Mouse (Mus musculus) neutrophil, adult 65 days (primary cell): ENCODE data around the gene Sumf1. TPM values are rescaled to one million over a fixed set of nuclear protein-coding genes. Genes with fewer than 3 reads are reported as not detected.

ENCODE experiments used
- total RNA-seq: library from RNA; stranded (reverse); gene quantifications from 2 replicates; pipeline ENCODE4 v1.2.4, GENCODE M21; 2023

Gene Sumf1
- 21.8 and 27.5 TPM in 2 replicates for total RNA-seq

DNA sequence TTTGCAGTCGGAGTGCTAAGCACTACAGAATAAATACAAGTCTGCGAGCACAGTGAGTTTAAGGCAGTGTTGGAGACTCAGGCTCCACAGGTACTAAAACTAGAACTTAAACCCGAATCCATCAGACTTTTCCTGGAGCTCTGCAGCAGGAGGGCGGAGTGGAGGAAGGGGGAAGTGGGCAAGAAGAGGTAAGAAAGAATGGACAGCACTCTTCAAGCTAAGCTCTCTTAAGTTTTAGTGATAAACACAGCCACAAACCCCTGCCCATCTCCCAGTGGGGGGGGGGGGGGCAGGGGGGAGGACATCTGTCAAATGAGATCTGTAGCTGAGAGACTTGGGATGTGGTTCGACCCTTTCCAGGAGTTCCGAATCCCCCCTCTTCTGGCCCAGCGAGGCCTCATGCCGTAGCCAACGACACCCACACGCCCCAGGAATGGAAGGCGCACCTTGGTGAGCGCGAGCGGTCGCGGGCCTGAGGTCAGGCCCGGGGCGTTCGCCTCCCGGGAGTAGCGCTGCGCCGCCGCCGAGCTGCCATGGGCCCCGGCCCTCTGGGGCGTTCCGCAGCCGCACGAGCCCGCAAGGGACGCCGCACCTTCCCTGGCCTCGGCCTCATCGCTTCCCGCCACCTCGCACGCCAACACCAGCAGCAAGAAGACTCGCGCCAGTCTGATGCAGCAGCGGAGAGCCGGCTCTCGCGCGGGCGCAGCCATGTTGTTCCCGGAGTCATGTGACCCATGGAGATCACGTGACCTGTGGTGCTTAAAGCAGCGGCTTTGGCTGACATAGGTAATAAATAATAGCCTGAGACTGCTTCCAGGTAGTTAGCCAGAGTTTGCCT, at the start of gene Sumf1:
Sumf1 (minus strand) TSS at position 736 of the 838 bp plus-strand sequence.

GRCm38 (mm10) chr6:108212881-108213295, 27.5 kb upstream of the Sumf1 start, which contains the start of gene Itpr1:
Itpr1 (plus strand) TSS chr6:108213096.

DNA sequence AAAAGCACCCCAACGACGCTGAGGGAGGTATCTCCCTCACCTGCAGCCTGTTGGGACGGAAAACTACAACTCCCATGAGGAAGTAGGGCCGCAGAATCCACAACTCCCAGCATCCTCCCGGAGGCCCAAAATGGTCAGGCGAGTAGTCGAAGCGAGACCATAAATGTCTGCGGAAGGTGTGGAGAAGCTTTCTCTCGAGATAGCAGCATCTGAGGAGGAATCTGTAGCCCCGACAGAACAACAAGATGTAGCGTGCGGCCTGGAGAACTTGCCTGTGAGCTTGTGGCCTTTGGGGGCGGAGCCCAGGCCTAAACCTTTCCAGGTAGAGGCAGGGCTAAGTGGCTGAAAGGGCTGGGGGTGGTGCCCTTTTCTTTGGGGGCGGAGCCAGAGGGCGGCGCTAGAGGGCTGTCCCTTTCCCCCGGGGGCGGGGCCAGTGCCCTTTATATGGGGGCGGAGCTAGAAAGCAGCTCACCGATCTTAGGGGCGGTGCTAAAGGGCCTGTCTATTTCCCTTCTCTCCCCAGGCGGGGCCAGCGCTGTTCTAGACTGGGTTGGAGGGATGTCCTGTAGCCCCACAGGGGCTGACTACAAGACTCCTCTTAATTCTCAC, 120.4 kb downstream of the Sumf1 start, which contains the start of gene Setmar:
Setmar (plus strand) TSS at position 128 of the 609 bp plus-strand sequence.

Other genes starting within 250 kb of the Sumf1 start
- 0.88 and 1.7 TPM in 2 replicates for gene Setmar, start 120.5 kb downstream of the Sumf1 start, total RNA-seq
- gene Itpr1, start 27.5 kb upstream of the Sumf1 start, total RNA-seq, result 36.7 and 51.1 TPM in 2 replicates